Mouse (Mus musculus): Measurements from ENCODE around the gene Gpr107. TPM values are rescaled to one million over a fixed set of nuclear protein-coding genes. Genes with fewer than 3 reads are reported as not detected.
A peak's percentile ranks its signal among the peaks of the same experiment; 100 is the strongest.

Gpr107 gene
- polyA plus RNA-seq, 1 experiment from 2014 or later, result 39.8 TPM

- H3K27me3 ChIP-seq, result no peaks in the 10 kb centered on the region
- no peak overlapping the region for H3K9ac ChIP-seq
- H3K4me2 ChIP-seq, result no peak overlapping the region
- no peaks in the 10 kb centered on the region for H3K36me3 ChIP-seq
- H3K9me3 ChIP-seq, result no peaks in the 10 kb centered on the region
- 75% methylated on average over 4 of the region's 4 CpGs for WGBS
- no peak for ATAC-seq (ENCODE audit: insufficient number of reproducible peaks, insufficient read depth, low FRiP score, low TSS enrichment, low read depth)
- H3K4me1 ChIP-seq, result peaks cover 50% of the 10 kb centered on the region
- no peak overlapping the region for H3K4me3 ChIP-seq
- H3K27ac ChIP-seq, result no peak overlapping the region
Measured at GRCm38 (mm10) chr2:31127899-31128298, 24.2 kb upstream of the Gpr107 start.

GRCm38 (mm10) chr2:31129742-31130518 lies 22.2 kb upstream of the Gpr107 start:
- ATAC-seq (ENCODE audit: insufficient number of reproducible peaks, insufficient read depth, low FRiP score, low TSS enrichment, low read depth), result no peak
- Histone ChIP-seq H3K9me3 (no peaks in the 10 kb centered on the region), H3K36me3 (no peaks in the 10 kb centered on the region), H3K27ac (no peak overlapping the region), H3K4me3 (no peak overlapping the region), H3K4me1 (peaks cover 44% of the 10 kb centered on the region), H3K27me3 (no peaks in the 10 kb centered on the region), H3K9ac (no peak overlapping the region), H3K4me2 (no peak overlapping the region)
- 81% methylated on average over 14 of the region's 14 CpGs for WGBS

- no peaks in the 10 kb centered on the region for H3K36me3 ChIP-seq
- no peak overlapping the region for H3K27ac ChIP-seq
Measured at GRCm38 (mm10) chr2:31130815-31131299, 21.3 kb upstream of the Gpr107 start.

GRCm38 (mm10) chr2:31132682-31133081 lies 19.4 kb upstream of the Gpr107 start:
- Histone ChIP-seq H3K36me3 (no peaks in the 10 kb centered on the region), H3K4me3 (no peak overlapping the region), H3K27me3 (no peaks in the 10 kb centered on the region), H3K9ac (no peak overlapping the region), H3K9me3 (no peaks in the 10 kb centered on the region), H3K27ac (no peak overlapping the region), H3K4me2 (no peak overlapping the region), H3K4me1 (peaks cover 45% of the 10 kb centered on the region)
- ATAC-seq (ENCODE audit: insufficient number of reproducible peaks, insufficient read depth, low FRiP score, low TSS enrichment, low read depth), result no peak
- 74% methylated on average over 8 of the region's 8 CpGs for WGBS

More at GRCm38 (mm10) chr2:31130815-31131299, 21.3 kb upstream of the Gpr107 start:
- no peak overlapping the region for H3K4me3 ChIP-seq
- ATAC-seq (ENCODE audit: insufficient number of reproducible peaks, insufficient read depth, low FRiP score, low TSS enrichment, low read depth), result no peak
- 73% methylated on average over 8 of the region's 8 CpGs for WGBS
- H3K4me2 ChIP-seq, result no peak overlapping the region
- peaks cover 48% of the 10 kb centered on the region for H3K4me1 ChIP-seq
- H3K9ac ChIP-seq, result no peak overlapping the region
- H3K9me3 ChIP-seq, result no peaks in the 10 kb centered on the region
- H3K27me3 ChIP-seq, result no peaks in the 10 kb centered on the region

- WGBS, result 68% methylated on average over 4 of the region's 4 CpGs
- H3K36me3 ChIP-seq, result no peaks in the 10 kb centered on the region
- no peak for ATAC-seq (ENCODE audit: insufficient number of reproducible peaks, insufficient read depth, low FRiP score, low TSS enrichment, low read depth)
- H3K4me1 ChIP-seq, result peaks cover 45% of the 10 kb centered on the region
- no peak overlapping the region for H3K4me2 ChIP-seq
- H3K27me3 ChIP-seq, result no peaks in the 10 kb centered on the region
- no peak overlapping the region for H3K9ac ChIP-seq
- no peak overlapping the region for H3K27ac ChIP-seq
- H3K9me3 ChIP-seq, result no peaks in the 10 kb centered on the region
- no peak overlapping the region for H3K4me3 ChIP-seq
Measured at GRCm38 (mm10) chr2:31133981-31134380, 18.1 kb upstream of the Gpr107 start.

GRCm38 (mm10) chr2:31135512-31135931 lies 16.6 kb upstream of the Gpr107 start:
- no peak overlapping the region for H3K9ac ChIP-seq
- no peak overlapping the region for H3K4me2 ChIP-seq
- peaks cover 50% of the 10 kb centered on the region for H3K4me1 ChIP-seq
- ATAC-seq (ENCODE audit: insufficient number of reproducible peaks, insufficient read depth, low FRiP score, low TSS enrichment, low read depth), result no peak
- H3K27ac ChIP-seq, result no peak overlapping the region
- no peaks in the 10 kb centered on the region for H3K36me3 ChIP-seq
- H3K9me3 ChIP-seq, result no peaks in the 10 kb centered on the region
- 60% methylated on average over 13 of the region's 13 CpGs for WGBS
- no peaks in the 10 kb centered on the region for H3K27me3 ChIP-seq
- H3K4me3 ChIP-seq, result no peak overlapping the region

GRCm38 (mm10) chr2:31136338-31136737 lies 15.8 kb upstream of the Gpr107 start:
- no peak overlapping the region for H3K4me3 ChIP-seq
- peaks cover 47% of the 10 kb centered on the region for H3K4me1 ChIP-seq
- ATAC-seq (ENCODE audit: insufficient number of reproducible peaks, insufficient read depth, low FRiP score, low TSS enrichment, low read depth), result no peak
- no peak overlapping the region for H3K4me2 ChIP-seq
- H3K9me3 ChIP-seq, result no peaks in the 10 kb centered on the region
- no peak overlapping the region for H3K9ac ChIP-seq
- no peaks in the 10 kb centered on the region for H3K27me3 ChIP-seq
- no peaks in the 10 kb centered on the region for H3K36me3 ChIP-seq
- H3K27ac ChIP-seq, result no peak overlapping the region
- WGBS, result 62% methylated on average over 13 of the region's 13 CpGs

- H3K36me3 ChIP-seq, result no peaks in the 10 kb centered on the region
- WGBS, result 70% methylated on average over 14 of the region's 14 CpGs
- H3K4me1 ChIP-seq, result peaks cover 42% of the 10 kb centered on the region
- no peak overlapping the region for H3K4me2 ChIP-seq
- H3K27me3 ChIP-seq, result no peaks in the 10 kb centered on the region
- no peak overlapping the region for H3K27ac ChIP-seq
- no peak for ATAC-seq (ENCODE audit: insufficient number of reproducible peaks, insufficient read depth, low FRiP score, low TSS enrichment, low read depth)
- no peak overlapping the region for H3K4me3 ChIP-seq
- H3K9ac ChIP-seq, result 0 out of 2 replicates have a peak overlapping the region, but pooled peaks have one; percentile 11
- H3K9me3 ChIP-seq, result no peaks in the 10 kb centered on the region
Measured at GRCm38 (mm10) chr2:31137018-31137590, 15.0 kb upstream of the Gpr107 start.

- ATAC-seq (ENCODE audit: insufficient number of reproducible peaks, insufficient read depth, low FRiP score, low TSS enrichment, low read depth), result no peak
- Histone ChIP-seq H3K4me2 (no peak overlapping the region), H3K27me3 (no peaks in the 10 kb centered on the region), H3K27ac (no peak overlapping the region), H3K4me1 (peaks cover 49% of the 10 kb centered on the region), H3K4me3 (no peak overlapping the region), H3K36me3 (no peaks in the 10 kb centered on the region), H3K9ac (no peak overlapping the region), H3K9me3 (no peaks in the 10 kb centered on the region)
- 80% methylated on average over 10 of the region's 10 CpGs for WGBS
Measured at GRCm38 (mm10) chr2:31139174-31139632, 12.9 kb upstream of the Gpr107 start.

GRCm38 (mm10) chr2:31139991-31140771 lies 11.9 kb upstream of the Gpr107 start:
- WGBS, result 79% methylated on average over 12 of the region's 12 CpGs
- Histone ChIP-seq H3K27ac (no peak overlapping the region), H3K9ac (peak overlapping the region; percentile 96; the same call in 1 of the 2 replicates), H3K4me1 (peaks cover 45% of the 10 kb centered on the region), H3K27me3 (no peaks in the 10 kb centered on the region), H3K9me3 (no peaks in the 10 kb centered on the region), H3K4me3 (peak overlapping the region; percentile 90), H3K4me2 (peak overlapping the region; percentile 92), H3K36me3 (no peaks in the 10 kb centered on the region)
- ATAC-seq (ENCODE audit: insufficient number of reproducible peaks, insufficient read depth, low FRiP score, low TSS enrichment, low read depth), result no peak

GRCm38 (mm10) chr2:31140772-31141073 lies 11.4 kb upstream of the Gpr107 start:
- no peak for ATAC-seq (ENCODE audit: insufficient number of reproducible peaks, insufficient read depth, low FRiP score, low TSS enrichment, low read depth)

More at GRCm38 (mm10) chr2:31140772-31141073, 11.4 kb upstream of the Gpr107 start:
- Histone ChIP-seq H3K4me2 (peak overlapping the region; percentile 92), H3K36me3 (no peaks in the 10 kb centered on the region), H3K27ac (no peak overlapping the region), H3K4me3 (peak overlapping the region; percentile 90), H3K9me3 (no peaks in the 10 kb centered on the region), H3K9ac (peak overlapping the region; percentile 96), H3K4me1 (peaks cover 42% of the 10 kb centered on the region), H3K27me3 (no peaks in the 10 kb centered on the region)
- 4% methylated on average over 10 of the region's 10 CpGs for WGBS

Data from embryonic facial prominence, embryonic 13.5 days (tissue).